Mouse (Mus musculus) kidney, postnatal 25 days (tissue): ENCODE measurements around the gene Rgp1.

Experiments
- DNase-seq, 2 experiments: peaks; one replicate each; pipeline ENCODE4 v3.0.0; 2021; ENCODE audit warnings: mixed read lengths in 2 of 2

Gene Rgp1

GRCm38 (mm10) chr4:43598200-43598599 lies 19.7 kb downstream of the Rgp1 start:
- DNase-seq = no peak

- DNase-seq = no peak
Observed at GRCm38 (mm10) chr4:43598650-43599380, 20.3 kb downstream of the Rgp1 start.

GRCm38 (mm10) chr4:43600195-43600934 lies 21.9 kb downstream of the Rgp1 start:
- DNase-seq = no peak

- no peak for DNase-seq
Observed at GRCm38 (mm10) chr4:43604099-43604498, 25.6 kb downstream of the Rgp1 start.

- no peak for DNase-seq
Observed at GRCm38 (mm10) chr4:43604751-43605685, 26.5 kb downstream of the Rgp1 start.

DNA sequence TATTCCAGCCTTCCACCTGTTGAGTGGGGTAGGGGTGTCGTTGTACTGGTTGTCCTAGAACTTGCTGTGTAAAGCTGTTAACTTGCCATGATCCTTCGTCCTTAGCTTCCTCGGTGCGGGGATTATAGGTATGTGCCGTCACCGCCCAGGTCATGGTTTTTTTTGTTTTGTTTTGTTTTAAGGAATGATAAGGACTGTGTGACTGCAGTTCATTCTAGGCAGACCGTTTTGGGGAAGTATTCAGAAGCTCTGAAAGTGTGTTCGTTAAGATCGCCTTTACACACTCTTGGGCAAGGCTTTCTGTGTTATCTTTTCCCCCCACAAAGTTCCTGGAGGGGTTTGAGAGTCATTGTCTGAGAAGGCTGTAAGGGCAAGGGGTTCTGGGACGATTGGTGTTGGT lies 34.0 kb downstream of the Rgp1 start:
- DNase-seq = no peak

GRCm38 (mm10) chr4:43613060-43613730 lies 34.7 kb downstream of the Rgp1 start:
- DNase-seq = peak in 1 of 2 experiments; percentile 15

- DNase-seq = no peak
Observed at GRCm38 (mm10) chr4:43620146-43620778, 41.7 kb downstream of the Rgp1 start.

DNA sequence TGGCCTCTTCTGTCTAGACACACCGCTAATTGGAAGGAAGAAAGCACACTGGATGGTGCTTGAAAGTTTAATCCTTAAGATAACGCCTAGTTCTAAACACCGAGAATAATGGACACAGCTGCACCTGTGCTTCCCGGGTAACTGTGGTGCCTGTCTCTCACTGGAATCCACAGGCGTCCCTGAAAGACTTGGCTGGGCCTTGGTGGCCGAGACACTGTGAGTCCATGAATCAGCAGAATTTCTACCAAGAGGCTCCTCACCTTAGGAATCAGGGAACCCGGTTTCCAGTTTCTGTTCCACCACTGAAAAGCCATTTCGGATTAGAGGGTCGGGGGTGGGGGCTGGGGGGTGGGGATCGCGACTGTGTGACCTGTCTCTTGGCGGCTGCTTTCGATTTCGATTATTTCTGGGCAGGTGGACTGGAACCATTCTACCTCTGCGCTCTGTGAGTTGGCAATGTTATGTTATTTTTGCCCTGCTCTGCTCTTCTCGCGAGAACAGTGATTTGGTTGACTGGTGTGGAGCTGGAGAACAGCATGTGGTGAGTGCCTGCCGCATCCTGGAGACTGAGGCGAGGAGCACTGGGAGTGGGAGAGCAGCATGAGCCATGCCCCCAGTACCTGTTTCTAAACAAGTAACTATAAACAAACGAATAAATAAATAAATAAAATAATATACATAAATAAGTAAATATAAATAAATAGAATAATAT lies 50.7 kb downstream of the Rgp1 start:
- peak in 1 of 2 experiments; percentile 2 for DNase-seq

GRCm38 (mm10) chr4:43630030-43630581 lies 51.6 kb downstream of the Rgp1 start:
- peak; percentile 82 to 93 for DNase-seq

DNA sequence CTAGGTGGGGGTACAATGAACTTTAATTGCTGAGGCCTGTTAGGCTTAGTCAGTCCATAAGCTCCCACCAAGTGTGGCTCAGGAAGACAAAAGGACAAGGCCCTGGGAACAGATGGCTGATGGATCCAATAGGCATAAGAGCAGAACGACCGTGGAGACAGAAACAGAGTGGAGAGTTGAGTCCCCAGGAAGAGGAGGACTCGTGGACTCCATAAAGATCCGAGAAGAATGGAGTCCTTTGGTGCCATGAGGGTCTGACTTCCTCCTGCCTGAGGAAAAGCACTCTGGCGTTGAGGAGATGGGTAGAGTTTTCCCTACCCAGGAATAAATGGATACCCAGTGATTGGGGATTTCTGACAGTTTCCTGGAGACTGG lies 52.1 kb downstream of the Rgp1 start:
- DNase-seq = peak in 1 of 2 experiments; percentile 1

GRCm38 (mm10) chr4:43631046-43631955 lies 52.8 kb downstream of the Rgp1 start, which contains the start of gene Npr2:
Gene Npr2, plus strand, starts transcription at chr4:43631935.
- DNase-seq = peak; percentile 49 to 73

GRCm38 (mm10) chr4:43631956-43632920 lies 53.7 kb downstream of the Rgp1 start:
- peak; percentile 3 to 53 for DNase-seq

GRCm38 (mm10) chr4:43633296-43633695 lies 54.8 kb downstream of the Rgp1 start:
- peak in 1 of 2 experiments; percentile 0 for DNase-seq

- DNase-seq = peak in 1 of 2 experiments; percentile 0
Observed at GRCm38 (mm10) chr4:43633736-43634135, 55.2 kb downstream of the Rgp1 start.

GRCm38 (mm10) chr4:43634621-43635374 lies 56.3 kb downstream of the Rgp1 start:
- DNase-seq = peak in 1 of 2 experiments; percentile 0

DNA sequence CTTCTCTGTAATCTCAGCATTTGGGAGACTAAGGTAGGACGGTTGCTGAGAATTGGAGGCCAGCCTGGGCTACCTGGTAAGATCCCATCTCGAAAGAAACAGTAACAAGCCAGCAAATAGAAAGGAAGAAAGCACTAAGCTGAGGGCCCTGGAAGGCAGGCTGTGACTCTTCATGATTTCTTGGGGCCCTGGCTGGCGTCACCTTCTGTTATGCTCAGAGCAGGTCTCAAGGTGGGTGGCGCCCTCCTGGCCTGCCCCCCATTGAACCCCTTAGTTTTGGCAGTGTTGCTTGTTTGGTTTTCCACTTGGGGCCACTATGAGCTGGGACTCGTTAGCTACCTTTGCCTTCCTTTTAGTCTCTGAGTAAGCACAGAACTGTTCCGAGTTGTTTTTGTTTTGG lies 58.2 kb downstream of the Rgp1 start:
- peak; percentile 0 to 3 for DNase-seq
